Mouse (Mus musculus) CD4-positive, CD25-positive, alpha-beta regulatory T cell, adult 2 months (primary cell): ENCODE measurements around the gene Gm45711.
"Not testable (repeated sequence)": the region's sequence is repeated elsewhere in the genome, so short reads cannot be mapped to it uniquely, and the experiment has no call there.

Source experiments
- DNase-seq: peaks from one replicate; pipeline ENCODE4 v3.0.0-alpha.2; 2012; ENCODE audit warnings: low read depth, low spot score

The Gm45711 gene

GRCm38 (mm10) chr8:104321267-104321666 lies 11.4 kb upstream of the Gm45711 start, which contains the start of gene Gm11020:
Gm11020 (plus strand) TSS chr8:104321567.
- DNase-seq = not testable (repeated sequence)

DNA sequence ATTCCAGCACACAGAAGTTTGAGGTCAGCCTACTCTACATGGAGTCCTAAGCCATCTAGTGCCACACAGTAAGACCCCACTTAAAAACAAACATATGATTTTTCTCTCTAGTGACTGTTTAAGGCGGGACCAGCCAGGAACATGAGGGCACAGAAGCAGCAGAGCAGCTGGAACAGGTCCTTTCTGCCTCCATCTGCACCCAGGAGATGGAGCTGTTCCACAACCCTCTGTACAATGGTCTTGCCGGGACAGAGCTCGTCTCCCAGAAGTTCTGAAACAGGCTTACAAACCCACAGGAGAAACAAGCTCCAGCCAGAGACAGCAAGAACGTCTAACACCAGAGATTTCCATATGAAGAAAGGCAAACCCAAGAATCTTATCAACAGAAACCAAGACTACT lies 3.4 kb upstream of the Gm45711 start:
- DNase-seq = no peak

GRCm38 (mm10) chr8:104312023-104312422 lies 2.1 kb upstream of the Gm45711 start:
- DNase-seq = not testable (repeated sequence)

GRCm38 (mm10) chr8:104308341-104308740 lies 1.5 kb downstream of the Gm45711 start:
- not testable (repeated sequence) for DNase-seq

GRCm38 (mm10) chr8:104304962-104305361 lies 4.9 kb downstream of the Gm45711 start:
- no peak for DNase-seq

DNA sequence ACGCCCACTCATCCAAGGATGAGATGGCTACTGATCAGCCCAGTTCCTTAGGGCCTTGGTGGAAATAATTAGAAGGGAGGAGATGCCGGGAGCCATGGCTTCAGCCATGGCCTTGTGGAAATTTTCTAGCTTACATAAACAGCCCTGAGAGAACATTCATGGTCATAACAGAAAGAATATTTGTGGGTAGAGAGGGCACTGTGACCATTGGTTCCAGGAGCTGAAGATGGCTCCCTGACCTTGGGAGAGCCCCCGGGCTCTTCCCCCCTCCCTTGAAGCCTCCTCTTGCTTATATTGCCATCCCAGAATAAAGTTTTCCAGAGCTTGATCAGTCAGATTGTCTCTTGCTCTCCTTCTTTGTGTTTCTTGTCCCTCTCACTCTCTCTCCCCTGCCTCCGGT lies 7.3 kb downstream of the Gm45711 start:
- not testable (repeated sequence) for DNase-seq

DNA sequence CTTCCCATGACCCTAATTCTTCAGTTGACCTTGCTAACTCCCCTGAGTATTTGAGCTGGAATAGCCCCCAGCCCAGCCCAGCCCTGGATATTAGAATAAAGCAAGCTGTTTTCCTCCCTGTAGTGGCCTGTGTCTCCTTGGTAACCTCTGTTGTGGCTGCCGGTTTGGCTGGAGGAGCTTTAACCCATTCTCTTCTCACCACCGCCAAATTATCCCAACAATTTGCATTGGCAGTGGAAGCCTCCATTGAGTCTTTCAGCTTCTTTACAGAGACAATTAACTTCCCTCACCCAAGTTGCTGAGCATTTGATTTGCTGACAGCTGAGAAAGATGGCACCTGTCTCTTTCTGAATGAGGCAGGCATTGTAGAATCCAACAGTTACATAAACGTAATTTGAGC lies 8.3 kb downstream of the Gm45711 start:
- not testable (repeated sequence) for DNase-seq

- DNase-seq = no peak
Observed at GRCm38 (mm10) chr8:104294396-104294795, 15.5 kb downstream of the Gm45711 start.

GRCm38 (mm10) chr8:104293081-104293480 lies 16.8 kb downstream of the Gm45711 start, which contains the start of gene Cmtm2a:
Cmtm2a (minus strand) TSS chr8:104293181.
- DNase-seq = not testable (repeated sequence)

GRCm38 (mm10) chr8:104268937-104269440 lies 40.9 kb downstream of the Gm45711 start:
- DNase-seq = no peak

DNA sequence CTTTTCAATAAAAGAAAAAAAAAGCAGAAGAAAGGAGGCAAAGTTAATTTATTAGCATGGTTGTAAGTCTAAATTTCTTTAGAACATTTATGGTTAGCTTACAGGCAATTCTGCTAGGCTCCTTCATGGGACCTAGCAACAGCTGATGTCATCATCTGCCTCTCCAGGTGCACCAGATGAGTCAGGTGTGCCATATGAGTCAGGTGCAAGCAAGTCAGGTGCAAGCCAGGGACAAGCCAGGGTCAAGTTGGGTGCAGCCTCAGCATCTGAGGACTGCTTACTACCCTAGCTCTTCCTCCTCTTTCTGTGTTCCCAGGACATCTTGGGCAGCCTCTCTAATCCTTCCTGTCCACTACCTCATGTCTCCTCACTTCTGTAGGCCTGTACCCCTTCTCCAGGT lies 41.5 kb downstream of the Gm45711 start:
- DNase-seq = no peak

DNA sequence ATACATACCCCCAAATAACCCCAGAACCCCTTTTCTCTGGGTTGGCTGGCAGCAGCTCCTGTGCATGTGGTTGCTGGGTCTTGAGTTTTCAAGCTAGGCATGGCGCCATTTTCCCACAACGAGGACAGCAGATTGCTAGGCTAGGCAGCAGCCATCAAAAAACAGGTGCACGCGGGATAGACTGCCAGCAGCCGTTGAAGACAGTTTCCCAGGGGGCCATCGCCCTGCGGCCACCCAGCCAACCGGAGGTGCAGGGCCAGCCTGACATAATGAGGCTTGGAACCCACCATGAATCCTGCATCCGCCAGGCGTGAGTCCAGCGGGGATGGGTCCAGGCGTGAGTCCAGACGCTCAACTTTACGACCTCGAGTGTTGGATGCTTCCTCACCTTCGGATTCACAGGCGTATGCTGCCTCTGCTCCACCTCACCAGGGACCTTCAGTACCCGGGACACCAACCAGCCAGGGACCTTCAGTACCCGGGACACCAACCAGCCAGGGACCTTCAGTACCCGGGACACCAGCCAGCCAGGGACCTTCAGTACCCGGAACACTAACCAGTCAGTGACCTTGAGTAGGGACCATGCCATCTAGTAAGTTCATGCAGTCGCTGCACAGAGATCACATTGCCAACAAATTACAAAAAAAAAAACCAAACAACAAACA lies 45.5 kb downstream of the Gm45711 start:
- DNase-seq = not testable (repeated sequence)

DNA sequence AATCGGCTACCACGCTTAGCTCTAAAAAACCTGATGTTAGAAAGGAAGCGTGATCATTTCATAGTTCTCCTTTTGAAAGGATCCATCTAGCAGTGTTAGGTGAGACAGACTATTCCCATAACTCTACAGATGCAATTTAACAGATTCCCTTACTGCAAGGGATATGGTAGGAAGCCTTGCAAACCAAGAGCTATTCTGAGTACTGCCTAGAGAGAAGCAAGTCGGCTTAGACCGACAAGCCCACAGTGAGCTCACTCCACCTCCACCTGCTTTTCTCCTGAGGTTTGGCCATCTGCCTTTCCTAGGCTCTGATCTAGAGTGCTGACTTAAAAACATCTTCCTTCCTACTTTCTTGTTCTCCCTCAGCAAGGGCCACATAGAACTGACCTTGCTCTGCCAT lies 48.1 kb downstream of the Gm45711 start:
- not testable (repeated sequence) for DNase-seq

- DNase-seq = peak; percentile 81
Observed at GRCm38 (mm10) chr8:104253016-104253415, 56.9 kb downstream of the Gm45711 start.

GRCm38 (mm10) chr8:104251461-104251860 lies 58.4 kb downstream of the Gm45711 start:
- DNase-seq = peak; percentile 39

DNA sequence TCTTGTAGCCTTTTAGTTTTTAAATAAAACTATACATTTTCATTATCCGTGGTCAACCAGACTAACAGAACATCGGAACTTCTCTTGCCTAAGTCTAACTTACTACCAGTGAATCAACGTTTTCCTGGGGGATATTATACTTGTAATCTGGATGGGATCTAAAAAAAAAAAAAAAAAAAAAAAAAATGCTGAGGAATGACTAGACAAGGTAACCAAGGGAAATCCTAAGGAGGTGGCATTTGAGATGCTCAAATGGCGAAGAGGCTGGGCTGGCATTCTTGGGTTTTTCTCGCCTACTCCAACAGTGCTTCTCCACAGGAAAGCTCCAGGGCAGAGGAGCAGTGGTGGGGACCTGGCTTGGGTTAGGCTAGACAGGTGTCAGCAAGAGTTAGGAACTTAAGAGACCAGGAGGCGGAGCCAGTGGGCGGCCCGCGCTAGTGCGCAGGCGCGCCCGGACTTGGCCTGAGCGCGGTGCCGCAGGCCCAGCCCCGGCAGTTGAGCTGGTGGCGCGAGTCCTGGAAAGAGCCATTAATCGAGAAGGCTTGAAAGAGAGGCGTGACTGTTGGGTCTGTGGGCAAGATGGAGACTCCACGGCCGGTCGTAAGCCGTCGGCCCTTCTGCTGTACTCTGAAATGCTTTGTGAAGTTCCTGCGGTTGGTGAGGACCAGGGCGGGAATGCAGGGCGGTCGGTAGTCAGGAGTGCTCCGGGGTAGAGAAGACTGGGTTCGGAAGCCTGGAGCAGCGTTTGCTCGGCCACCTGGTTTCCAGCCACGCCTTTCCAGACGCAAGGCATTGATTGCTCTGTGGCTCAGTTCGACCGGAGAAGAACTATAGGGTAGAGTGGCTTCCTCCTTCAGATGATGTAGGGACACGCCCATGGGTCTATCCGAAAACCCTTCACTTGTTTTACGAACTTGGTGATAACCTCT lies 59.2 kb downstream of the Gm45711 start, which contains the start of gene Cklf:
TSS of gene Cklf (plus strand) at position 423 of the 929 bp plus-strand sequence.
- peak; percentile 91 for DNase-seq

DNA sequence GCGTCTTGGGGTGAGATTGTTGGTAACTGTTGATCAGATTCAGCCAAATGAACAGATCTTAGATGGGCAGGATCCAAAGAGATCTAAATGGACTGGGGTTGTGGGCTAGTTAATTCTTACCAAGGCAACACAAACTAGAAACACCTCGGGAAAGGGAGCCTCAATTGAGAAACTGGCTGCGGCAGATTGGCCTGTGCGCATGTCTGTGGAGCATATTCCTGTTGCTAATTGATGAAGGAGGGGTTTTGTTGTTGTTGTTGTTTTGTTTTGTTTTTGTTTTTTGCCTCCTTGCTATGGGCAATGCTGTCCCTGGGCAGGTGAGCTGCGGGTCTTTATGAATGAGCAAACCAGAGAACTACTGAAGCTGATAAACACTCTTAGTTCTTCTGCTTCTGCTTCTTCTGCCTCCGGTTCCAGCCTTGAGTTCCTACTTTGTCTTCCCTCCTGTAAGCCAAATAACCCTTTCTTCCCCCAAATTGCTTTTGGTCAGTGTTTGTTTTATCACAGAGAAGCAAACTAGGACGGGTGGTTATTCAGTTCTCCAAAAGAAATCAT lies 60.4 kb downstream of the Gm45711 start:
- no peak for DNase-seq

GRCm38 (mm10) chr8:104248276-104248675 lies 61.6 kb downstream of the Gm45711 start, which contains the start of gene Tk2:
Tk2 (minus strand) TSS chr8:104248558.
- peak; percentile 92 for DNase-seq

GRCm38 (mm10) chr8:104247908-104248275 lies 62.0 kb downstream of the Gm45711 start:
- peak; percentile 65 for DNase-seq

- DNase-seq = peak; percentile 83
Observed at GRCm38 (mm10) chr8:104247054-104247907, 62.6 kb downstream of the Gm45711 start.

- DNase-seq = peak; percentile 47
Observed at GRCm38 (mm10) chr8:104246621-104247020, 63.3 kb downstream of the Gm45711 start.
